ENCODE assay signal across 9 mouse cellular contexts in genomic region chr19:7164238-7164637, GRCm38 (mm10). TPM values are rescaled to one million over a fixed set of nuclear protein-coding genes. Genes with fewer than 3 reads are reported as not detected.
DNase-seq lines count a peak whose midpoint lies in the region; ATAC-seq lines count a peak whose summit lies in the region.
"Had no signal": no experiment of that assay in that cellular context is flagged by ENCODE, and none has a peak within 500 bp of the region (broad histone marks: within the 10 kb centered on the region; RNA-seq: fewer than 3 reads in every experiment).

No protein-coding gene starts in this region.

- H3K9me3 ChIP-seq in heart, embryonic 15.5 days (replicated peaks): no peaks in the 10 kb centered on the region
- no peaks in the 10 kb centered on the region for H3K9me3 ChIP-seq in heart, embryonic 11.5 days (replicated peaks; ENCODE audit: control insufficient read depth, low read length)
- no peaks in the 10 kb centered on the region for H3K9me3 ChIP-seq in hindbrain, embryonic 14.5 days (ENCODE audit: control insufficient read depth, low read length)
- H3K9me3 ChIP-seq in neural tube, embryonic 14.5 days (ENCODE audit: control insufficient read depth, low read length): no peaks in the 10 kb centered on the region
- H3K9me3 ChIP-seq: G1E had no signal

- H3K4me1 ChIP-seq in heart, embryonic 15.5 days (replicated peaks): peaks cover 37% of the 10 kb centered on the region
- peaks cover 20% of the 10 kb centered on the region for H3K4me1 ChIP-seq in heart, embryonic 11.5 days (ENCODE audit: control insufficient read depth, insufficient read depth, low read length)
- H3K4me1 ChIP-seq in hindbrain, embryonic 14.5 days (replicated peaks; ENCODE audit: control insufficient read depth, insufficient read depth, low read length): peaks cover 37% of the 10 kb centered on the region
- H3K4me1 ChIP-seq in neural tube, embryonic 14.5 days (ENCODE audit: control insufficient read depth, insufficient read depth, low read length): peaks cover 30% of the 10 kb centered on the region

- H3K4me2 ChIP-seq in heart, embryonic 15.5 days: peak overlapping the region; percentile 100
- no peak overlapping the region; the same call in 1 of the 2 replicates for H3K4me2 ChIP-seq in heart, embryonic 11.5 days
- peak overlapping the region; percentile 96 for H3K4me2 ChIP-seq in hindbrain, embryonic 14.5 days (replicated peaks)
- H3K4me2 ChIP-seq in neural tube, embryonic 14.5 days (ENCODE audit: low read depth, low read length): peak overlapping the region; percentile 91

- peak; percentile 69 to 74 for DNase-seq in cerebellum, postnatal 25 days
- DNase-seq in hindbrain, embryonic 14.5 days (ENCODE audit: low spot score): no peak
- no peak for DNase-seq in adrenal gland, adult (ENCODE audit: inconsistent age in 2 of 2, low spot score in 1 of 2)
- no peak for DNase-seq in natural killer cell, adult 2 months (ENCODE audit: low spot score in 2 of 2)
- DNase-seq in adrenal gland, adult 2 months: no peak

- H3K4me3 ChIP-seq in heart, embryonic 15.5 days: peak overlapping the region; percentile 73
- no peak overlapping the region for H3K4me3 ChIP-seq in heart, embryonic 11.5 days (ENCODE audit: low read depth, low read length)
- peak overlapping the region; percentile 74 for H3K4me3 ChIP-seq in hindbrain, embryonic 14.5 days (replicated peaks; ENCODE audit: low read length)
- peak overlapping the region; percentile 76 for H3K4me3 ChIP-seq in neural tube, embryonic 14.5 days (ENCODE audit: low read depth, low read length)

- peaks cover 66% of the 10 kb centered on the region for H3K27me3 ChIP-seq in heart, embryonic 15.5 days
- peaks cover 70% of the 10 kb centered on the region for H3K27me3 ChIP-seq in heart, embryonic 11.5 days (ENCODE audit: control insufficient read depth, insufficient read depth, low read length)
- H3K27me3 ChIP-seq in hindbrain, embryonic 14.5 days (ENCODE audit: control insufficient read depth, insufficient read depth, low read length): peaks cover 33% of the 10 kb centered on the region
- H3K27me3 ChIP-seq in neural tube, embryonic 14.5 days (ENCODE audit: control insufficient read depth, insufficient read depth, low read length): peaks cover 13% of the 10 kb centered on the region; the same call in 1 of the 2 replicates

- no peaks in the 10 kb centered on the region for H3K36me3 ChIP-seq in heart, embryonic 15.5 days
- H3K36me3 ChIP-seq in heart, embryonic 11.5 days (ENCODE audit: control insufficient read depth, insufficient read depth, low read length): no peaks in the 10 kb centered on the region
- no peaks in the 10 kb centered on the region for H3K36me3 ChIP-seq in hindbrain, embryonic 14.5 days (replicated peaks; ENCODE audit: control insufficient read depth, insufficient read depth)
- H3K36me3 ChIP-seq in neural tube, embryonic 14.5 days (ENCODE audit: control insufficient read depth, insufficient read depth, low read length): no peaks in the 10 kb centered on the region
- H3K36me3 ChIP-seq: G1E had no signal

- 0 out of 2 replicates have a peak overlapping the region, but pooled peaks have one; percentile 60 for H3K9ac ChIP-seq in heart, embryonic 15.5 days
- no peak overlapping the region for H3K9ac ChIP-seq in heart, embryonic 11.5 days (ENCODE audit: low read depth, low read length)
- H3K9ac ChIP-seq in hindbrain, embryonic 14.5 days: peak overlapping the region; percentile 85
- peak overlapping the region; percentile 74 for H3K9ac ChIP-seq in neural tube, embryonic 14.5 days (replicated peaks; ENCODE audit: low read depth, low read length)

- ATAC-seq in heart, embryonic 15.5 days (replicated peaks; ENCODE audit: insufficient number of reproducible peaks, insufficient read depth, low FRiP score, low read depth): no peak
- no peak for ATAC-seq in heart, embryonic 11.5 days (replicated peaks; ENCODE audit: insufficient number of reproducible peaks, low FRiP score, low TSS enrichment)
- ATAC-seq in hindbrain, embryonic 14.5 days (ENCODE audit: low FRiP score): no peak
- no peak for ATAC-seq in neural tube, embryonic 14.5 days (ENCODE audit: low read depth)

- H3K27ac ChIP-seq in heart, embryonic 15.5 days: no peak overlapping the region
- H3K27ac ChIP-seq in heart, embryonic 11.5 days (ENCODE audit: low read depth, low read length): no peak overlapping the region
- no peak overlapping the region for H3K27ac ChIP-seq in hindbrain, embryonic 14.5 days
- no peak overlapping the region; the same call in 1 of the 2 replicates for H3K27ac ChIP-seq in neural tube, embryonic 14.5 days (ENCODE audit: low read depth, low read length)

- WGBS in heart, embryonic 15.5 days: 21% methylated on average over 6 of the region's 6 CpGs
- 14% methylated on average over 6 of the region's 6 CpGs for WGBS in heart, embryonic 11.5 days (ENCODE audit: insufficient replicate concordance)
- WGBS in hindbrain, embryonic 14.5 days: 7% methylated on average over 6 of the region's 6 CpGs
- WGBS in neural tube, embryonic 14.5 days: 8% methylated on average over 6 of the region's 6 CpGs

RNA-seq across cellular contexts. Expression of gene Otub1, which starts 41.9 kb away (rescaled TPM):
- polyA plus RNA-seq in heart, embryonic 15.5 days (2015; fragmentation: Nextera tagmentation; extraction: Ambion mirVana): 122 and 135 TPM in 2 replicates
- 172 and 186 TPM in 2 replicates for polyA plus RNA-seq in heart, embryonic 11.5 days (2014; fragmentation: Nextera tagmentation; extraction: Ambion mirVana)
- polyA plus RNA-seq in hindbrain, embryonic 14.5 days (2014; fragmentation: Nextera tagmentation; extraction: Ambion mirVana): 231 and 234 TPM in 2 replicates
- 240 and 255 TPM in 2 replicates for polyA plus RNA-seq in neural tube, embryonic 14.5 days (2014; fragmentation: Nextera tagmentation; extraction: Ambion mirVana)
- 100 to 1,000 TPM; 130 to 138 TPM for total RNA-seq in adrenal gland, adult 2 months (2021)
- polyA plus RNA-seq in adrenal gland, adult 2 months (2012; rRNA removed): 139 and 141 TPM in 2 replicates

RNA-seq across cellular contexts. Expression of gene Cox8a, which starts 53.2 kb away (rescaled TPM):
- 1,507 and 2,028 TPM in 2 replicates for polyA plus RNA-seq in heart, embryonic 15.5 days (2015; fragmentation: Nextera tagmentation; extraction: Ambion mirVana)
- 1,752 and 1,771 TPM in 2 replicates for polyA plus RNA-seq in heart, embryonic 11.5 days (2014; fragmentation: Nextera tagmentation; extraction: Ambion mirVana)
- polyA plus RNA-seq in hindbrain, embryonic 14.5 days (2014; fragmentation: Nextera tagmentation; extraction: Ambion mirVana): 1,225 and 1,275 TPM in 2 replicates
- 1,130 and 1,330 TPM in 2 replicates for polyA plus RNA-seq in neural tube, embryonic 14.5 days (2014; fragmentation: Nextera tagmentation; extraction: Ambion mirVana)
- 1,000 to 10,000 TPM; 1,087 to 1,191 TPM for total RNA-seq in adrenal gland, adult 2 months (2021)
- polyA plus RNA-seq in adrenal gland, adult 2 months (2012; rRNA removed): 2,774 and 3,841 TPM in 2 replicates

RNA-seq across cellular contexts. Expression of gene Flrt1, which starts 58.7 kb away (rescaled TPM):
- 1.3 and 2.5 TPM in 2 replicates for polyA plus RNA-seq in heart, embryonic 15.5 days (2015; fragmentation: Nextera tagmentation; extraction: Ambion mirVana)
- 0.79 and 0.97 TPM in 2 replicates for polyA plus RNA-seq in heart, embryonic 11.5 days (2014; fragmentation: Nextera tagmentation; extraction: Ambion mirVana)
- 8.7 and 9.5 TPM in 2 replicates for polyA plus RNA-seq in hindbrain, embryonic 14.5 days (2014; fragmentation: Nextera tagmentation; extraction: Ambion mirVana)
- 11.0 and 13.3 TPM in 2 replicates for polyA plus RNA-seq in neural tube, embryonic 14.5 days (2014; fragmentation: Nextera tagmentation; extraction: Ambion mirVana)
- total RNA-seq in adrenal gland, adult 2 months (2021): 1 to 10 TPM; 2.1 to 9.2 TPM
- polyA plus RNA-seq in adrenal gland, adult 2 months (2012; rRNA removed): 0.79 and 2.9 TPM in 2 replicates
- polyA plus RNA-seq: G1E had no signal

Comparison
In these comparisons a context has a peak if more than half of its experiments do, and no peak if none do; other contexts are left out.
1. DNase-seq: peak in cerebellum, postnatal 25 days (2 of 2); none in hindbrain, embryonic 14.5 days (single experiment), adrenal gland, adult (0 of 2), natural killer cell, adult 2 months (0 of 2) and adrenal gland, adult 2 months (single experiment).